In the genomic region with DNA sequence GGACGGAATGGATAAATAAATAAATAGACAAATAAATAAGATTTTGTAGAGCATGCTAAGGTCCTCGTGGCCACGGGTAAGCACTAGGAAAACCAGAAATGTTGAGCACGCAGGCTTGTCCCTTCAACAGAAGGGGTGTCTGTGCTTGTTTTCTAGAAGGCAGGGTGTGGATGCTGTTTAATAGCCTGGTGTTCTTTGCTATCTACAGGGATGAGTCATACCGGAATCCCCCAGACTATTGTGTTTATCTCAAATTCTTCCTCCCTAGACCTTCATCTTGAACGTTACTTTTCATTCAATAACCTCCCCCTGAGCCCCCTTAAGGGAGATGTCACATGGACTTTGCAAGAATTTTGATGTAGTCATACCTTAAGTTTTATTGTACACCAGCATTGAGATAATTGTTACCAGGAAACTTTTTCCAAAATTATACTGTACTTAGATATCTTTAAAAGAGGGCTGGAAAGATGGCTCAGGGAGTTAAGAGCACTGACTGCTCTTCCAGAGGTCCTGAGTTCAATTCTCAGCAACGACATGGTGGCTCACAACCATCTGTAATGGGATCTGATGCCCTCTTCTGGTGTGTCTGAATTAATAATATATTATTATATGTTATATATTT, we compare ENCODE assay signal across 31 mouse cellular contexts. TPM values are rescaled to one million over a fixed set of nuclear protein-coding genes. Genes with fewer than 3 reads are reported as not detected.
"Had no signal": no experiment of that assay in that cellular context is flagged by ENCODE, and none has a peak within 500 bp of the region (broad histone marks: within the 10 kb centered on the region; RNA-seq: fewer than 3 reads in every experiment).

No protein-coding gene starts in this region.

- H3K36me3 ChIP-seq: heart, embryonic 13.5 days; heart, embryonic 15.5 days; hindbrain, embryonic 13.5 days; hindbrain, embryonic 15.5 days; intestine, embryonic 15.5 days; kidney, embryonic 15.5 days; limb, embryonic 10.5 days; limb, embryonic 12.5 days; liver, embryonic 13.5 days; liver, embryonic 15.5 days had no signal

- H3K27ac ChIP-seq: gastrocnemius, adult 2 months; heart, embryonic 13.5 days; heart, embryonic 15.5 days; hindbrain, embryonic 13.5 days; hindbrain, embryonic 15.5 days; hindbrain, postnatal 0 days; intestine, embryonic 15.5 days; kidney, embryonic 15.5 days; kidney, postnatal 0 days; limb, embryonic 10.5 days; limb, embryonic 12.5 days; liver, embryonic 13.5 days; liver, embryonic 15.5 days had no signal

- H3K4me3 ChIP-seq: gastrocnemius, adult 2 months; heart, embryonic 13.5 days; heart, embryonic 15.5 days; hindbrain, embryonic 13.5 days; hindbrain, embryonic 15.5 days; intestine, embryonic 15.5 days; kidney, embryonic 15.5 days; limb, embryonic 10.5 days; limb, embryonic 12.5 days; liver, embryonic 13.5 days; liver, embryonic 15.5 days had no signal

- H3K27me3 ChIP-seq: heart, embryonic 13.5 days; heart, embryonic 15.5 days; hindbrain, embryonic 13.5 days; hindbrain, embryonic 15.5 days; intestine, embryonic 15.5 days; kidney, embryonic 15.5 days; limb, embryonic 12.5 days; liver, embryonic 13.5 days; liver, embryonic 15.5 days had no signal

- H3K9ac ChIP-seq: heart, embryonic 13.5 days; heart, embryonic 15.5 days; hindbrain, embryonic 13.5 days; hindbrain, embryonic 15.5 days; intestine, embryonic 15.5 days; kidney, embryonic 15.5 days; limb, embryonic 12.5 days; liver, embryonic 13.5 days; liver, embryonic 15.5 days had no signal

- DNase-seq: gastrocnemius, adult 2 months; gastrocnemius, postnatal 10 days; gastrocnemius, postnatal 25 days; heart, adult 18-20 months; heart, postnatal 14 days; heart, postnatal 36 days; kidney, adult 11 months; kidney, adult 2 months; kidney, adult 9 months; kidney, postnatal 14 days; kidney, postnatal 36 days; layer of hippocampus, adult 9-11 months; layer of hippocampus, postnatal 36 days; liver; liver, embryonic 13.5 days had no signal

- H3K4me2 ChIP-seq: heart, embryonic 11.5 days; heart, embryonic 13.5 days; heart, embryonic 15.5 days; hindbrain, embryonic 13.5 days; hindbrain, embryonic 15.5 days; intestine, embryonic 15.5 days; kidney, embryonic 15.5 days; limb, embryonic 12.5 days; liver, embryonic 11.5 days; liver, embryonic 13.5 days; liver, embryonic 15.5 days had no signal

- H3K9me3 ChIP-seq: heart, embryonic 13.5 days; heart, embryonic 15.5 days; hindbrain, embryonic 13.5 days; hindbrain, embryonic 15.5 days; intestine, embryonic 15.5 days; kidney, embryonic 15.5 days; limb, embryonic 10.5 days; limb, embryonic 12.5 days; liver, embryonic 13.5 days; liver, embryonic 15.5 days had no signal

RNA-seq across cellular contexts. Expression of a gene that starts 10.4 kb away (rescaled TPM):
- total RNA-seq: gastrocnemius, adult 2 months; granulocyte monocyte progenitor cell, adult 5-6 weeks; hematopoietic stem cell, adult 5-6 weeks; hindbrain, postnatal 0 days had no signal
- polyA plus RNA-seq: inflammation-experienced regulatory T-cells, adult 6 months had no signal

RNA-seq across cellular contexts. Expression of a gene that starts 35.3 kb away (rescaled TPM):
- total RNA-seq: granulocyte monocyte progenitor cell, adult 5-6 weeks; hematopoietic stem cell, adult 5-6 weeks had no signal
- polyA plus RNA-seq: inflammation-experienced regulatory T-cells, adult 6 months had no signal
